Mouse (Mus musculus): ENCODE data around the gene Hist1h2af. TPM values are rescaled to one million over a fixed set of nuclear protein-coding genes. Genes with fewer than 3 reads are reported as not detected.

Gene Hist1h2af
- total RNA-seq, 1 experiment from 2014 or later, result 10.1 TPM

Other genes with a start within 250 kb of the Hist1h2af start
- 19.2 TPM for gene Zfp322a, start 164.7 kb upstream of the Hist1h2af start, total RNA-seq (2023)
- gene Abt1, start 110.0 kb upstream of the Hist1h2af start, total RNA-seq (2023), result 18.1 TPM
- not detected for gene Btn1a1, start 68.0 kb upstream of the Hist1h2af start, total RNA-seq (2023)
- not detected for gene Btn2a2, start 45.0 kb upstream of the Hist1h2af start, total RNA-seq (2023)
- 194 TPM for gene Hist1h4h, start 2.9 kb upstream of the Hist1h2af start, total RNA-seq (2023)
- gene Hist1h3g, start 1.5 kb downstream of the Hist1h2af start, total RNA-seq (2023), result not detected
- gene Hist1h2bh, start 9.5 kb downstream of the Hist1h2af start, total RNA-seq (2023), result 4.1 TPM
- gene Hist1h3f, start 10.1 kb downstream of the Hist1h2af start, total RNA-seq (2023), result 49.5 TPM
- gene Hist1h4f, start 17.7 kb downstream of the Hist1h2af start, total RNA-seq (2023), result 34.0 TPM
- gene Hist1h1d, start 19.4 kb downstream of the Hist1h2af start, total RNA-seq (2023), result 5.9 TPM
- 112 TPM for gene Hist1h3e, start 28.5 kb downstream of the Hist1h2af start, total RNA-seq (2023)
- 7.7 TPM for gene Hist1h2ae, start 37.3 kb downstream of the Hist1h2af start, total RNA-seq (2023)
- 132 TPM for gene Hist1h2bg, start 37.5 kb downstream of the Hist1h2af start, total RNA-seq (2023)
- gene Hist1h2bf, start 40.3 kb downstream of the Hist1h2af start, total RNA-seq (2023), result 76.2 TPM
- 2.4 TPM for gene Hist1h2ad, start 40.5 kb downstream of the Hist1h2af start, total RNA-seq (2023)
- 2.3 TPM for gene Hist1h3d, start 41.9 kb downstream of the Hist1h2af start, total RNA-seq (2023)
- 124 TPM for gene Hist1h4d, start 47.7 kb downstream of the Hist1h2af start, total RNA-seq (2023)
- 10.8 TPM for gene Hist1h2be, start 87.2 kb downstream of the Hist1h2af start, total RNA-seq (2023)
- gene Hist1h1e, start 88.7 kb downstream of the Hist1h2af start, total RNA-seq (2023), result 135 TPM
- 8.0 TPM for gene Hist1h2ac, start 150.0 kb downstream of the Hist1h2af start, total RNA-seq (2023)
- 12.8 TPM for gene Hist1h2bc, start 150.3 kb downstream of the Hist1h2af start, total RNA-seq (2023)
- not detected for gene Hist1h1t, start 161.9 kb downstream of the Hist1h2af start, total RNA-seq (2023)
- gene Hist1h4c, start 164.5 kb downstream of the Hist1h2af start, total RNA-seq (2023), result 109 TPM
- 4.6 TPM for gene Hfe, start 176.9 kb downstream of the Hist1h2af start, total RNA-seq (2023)
- gene Hist1h1c, start 204.9 kb downstream of the Hist1h2af start, total RNA-seq (2023), result 627 TPM
- gene Hist1h3c, start 211.7 kb downstream of the Hist1h2af start, total RNA-seq (2023), result 6.9 TPM
- 12.3 TPM for gene Hist1h2bb, start 212.8 kb downstream of the Hist1h2af start, total RNA-seq (2023)
- gene Hist1h2ab, start 217.2 kb downstream of the Hist1h2af start, total RNA-seq (2023), result 12.8 TPM
- 15.6 TPM for gene Hist1h3b, start 218.4 kb downstream of the Hist1h2af start, total RNA-seq (2023)
- gene Hist1h4b, start 223.1 kb downstream of the Hist1h2af start, total RNA-seq (2023), result 29.3 TPM
- gene Hist1h4a, start 227.3 kb downstream of the Hist1h2af start, total RNA-seq (2023), result 93.4 TPM
- gene Hist1h3a, start 228.5 kb downstream of the Hist1h2af start, total RNA-seq (2023), result 100 TPM
- 22.0 TPM for gene Hist1h1a, start 229.8 kb downstream of the Hist1h2af start, total RNA-seq (2023)
- not detected for gene Trim38, start 236.0 kb downstream of the Hist1h2af start, total RNA-seq (2023)

All from CD4-positive naive resting alpha-beta T cell, adult 57 days (primary cell).